Mouse (Mus musculus) forebrain, embryonic 13.5 days (tissue): ENCODE data around the gene Hist1h2ah. TPM values are rescaled to one million over a fixed set of nuclear protein-coding genes. Genes with fewer than 3 reads are reported as not detected.

ENCODE experiments used
- microRNA-seq: library from miRNA; unstranded; fragments of <30 nt; microRNA quantifications from one replicate; pipeline ENCODE4, GENCODE M21; 2016
- polyA plus RNA-seq: library from polyadenylated mRNA; unstranded; fragments of >200 nt; fragmentation: Nextera tagmentation; extraction: Ambion mirVana; gene quantifications from 2 replicates; pipeline ENCODE4 v1.2.1, GENCODE M21; 2015

Gene Hist1h2ah
- polyA plus RNA-seq, 1 experiment from 2014 or later, result 10.7 TPM

Small RNAs within 50 kb of the gene (microRNA-seq; reads per million reads assigned to microRNA genes)
- gene Gm26300, result not detected
- gene Gm44390, result not detected
- gene Gm44486, result not detected

Other genes starting within 250 kb of the Hist1h2ah start
- 12.8 and 16.1 TPM in 2 replicates for gene Hist1h2an, start 248.3 kb downstream of the Hist1h2ah start, polyA plus RNA-seq
- 2.1 and 2.3 TPM in 2 replicates for gene Hist1h2bp, start 248.1 kb downstream of the Hist1h2ah start, polyA plus RNA-seq
- 24.9 and 25.3 TPM in 2 replicates for gene Hist1h2bq, start 225.4 kb downstream of the Hist1h2ah start, polyA plus RNA-seq
- 1.9 TPM in 1 of 2 replicates, not detected in the other for gene Hist1h2ao, start 225.1 kb downstream of the Hist1h2ah start, polyA plus RNA-seq
- not detected in 2 replicates for gene Hist1h4m, start 223.8 kb downstream of the Hist1h2ah start, polyA plus RNA-seq
- gene Hist1h4n, start 203.4 kb downstream of the Hist1h2ah start, polyA plus RNA-seq, result 12.8 and 20.2 TPM in 2 replicates
- gene Hist1h2ap, start 202.1 kb downstream of the Hist1h2ah start, polyA plus RNA-seq, result 4,205 and 5,125 TPM in 2 replicates
- gene Hist1h2br, start 201.8 kb downstream of the Hist1h2ah start, polyA plus RNA-seq, result 24.7 and 27.2 TPM in 2 replicates
- 25.4 and 29.2 TPM in 2 replicates for gene Zfp184, start 90.5 kb downstream of the Hist1h2ah start, polyA plus RNA-seq
- 0.09 TPM in 1 of 2 replicates, not detected in the other for gene Pom121l2, start 54.4 kb downstream of the Hist1h2ah start, polyA plus RNA-seq
- not detected in 2 replicates for gene Prss16, start 25.8 kb downstream of the Hist1h2ah start, polyA plus RNA-seq
- gene Hist1h2bk, start 302 bp upstream of the Hist1h2ah start, polyA plus RNA-seq, result 7.5 and 10.3 TPM in 2 replicates
- gene Hist1h4i, start 5.8 kb upstream of the Hist1h2ah start, polyA plus RNA-seq, result 42.8 and 45.2 TPM in 2 replicates
- 60.3 and 62.0 TPM in 2 replicates for gene Hist1h2ag, start 7.4 kb upstream of the Hist1h2ah start, polyA plus RNA-seq
- 13.3 and 13.9 TPM in 2 replicates for gene Hist1h2bj, start 7.6 kb upstream of the Hist1h2ah start, polyA plus RNA-seq
- not detected in 2 replicates for gene Vmn1r188, start 48.9 kb upstream of the Hist1h2ah start, polyA plus RNA-seq
- not detected in 2 replicates for gene Vmn1r189, start 70.3 kb upstream of the Hist1h2ah start, polyA plus RNA-seq
- gene Vmn1r191, start 148.4 kb upstream of the Hist1h2ah start, polyA plus RNA-seq, result not detected in 2 replicates
- not detected in 2 replicates for gene Vmn1r192, start 155.6 kb upstream of the Hist1h2ah start, polyA plus RNA-seq
- gene Vmn1r193, start 187.6 kb upstream of the Hist1h2ah start, polyA plus RNA-seq, result not detected in 2 replicates
- not detected in 2 replicates for gene Vmn1r194, start 208.6 kb upstream of the Hist1h2ah start, polyA plus RNA-seq
- gene Vmn1r195, start 235.0 kb upstream of the Hist1h2ah start, polyA plus RNA-seq, result not detected in 2 replicates